Mouse (Mus musculus) embryo, embryonic 11.5 days (tissue): ENCODE measurements around the gene Anp32b.

Experiments used
- DNase-seq: peaks from one replicate; pipeline ENCODE4 v3.0.0-alpha.2; 2012; ENCODE audit warnings: low read depth, low spot score

The Anp32b gene

DNA sequence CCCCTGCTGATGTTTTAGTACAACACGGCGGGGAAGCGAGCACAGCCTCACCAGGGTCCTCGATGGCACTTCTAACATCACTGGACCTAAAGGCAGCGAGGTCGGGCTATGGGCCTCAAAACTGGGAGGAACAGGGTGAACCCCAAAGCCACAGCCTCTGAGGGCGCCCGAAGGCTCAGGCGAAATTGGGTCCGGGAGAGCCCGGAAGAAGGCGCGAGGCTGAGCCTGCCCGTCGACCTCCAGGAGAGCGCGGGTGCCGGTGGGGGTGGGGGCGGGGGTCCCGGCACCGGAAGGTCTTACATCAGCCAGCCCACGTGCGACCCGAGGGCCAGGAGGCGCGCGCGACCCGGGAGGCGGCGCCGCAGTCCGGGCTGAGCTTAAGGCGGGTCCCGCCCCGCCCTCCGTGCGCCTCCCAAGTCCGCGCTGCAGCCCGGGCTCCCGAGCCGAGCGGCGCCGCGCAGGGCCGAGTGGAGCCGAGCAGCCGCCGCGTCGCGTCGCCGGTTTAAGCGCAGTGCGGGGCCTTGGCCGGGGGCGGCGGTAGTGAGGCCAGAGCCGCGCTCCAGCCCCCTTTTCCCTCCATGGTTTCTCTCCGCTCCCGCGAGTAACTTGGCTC, at the start of gene Anp32b:
Anp32b (plus strand) TSS at position 384 of the 613 bp plus-strand sequence.
- DNase-seq: peak; percentile 91

DNA sequence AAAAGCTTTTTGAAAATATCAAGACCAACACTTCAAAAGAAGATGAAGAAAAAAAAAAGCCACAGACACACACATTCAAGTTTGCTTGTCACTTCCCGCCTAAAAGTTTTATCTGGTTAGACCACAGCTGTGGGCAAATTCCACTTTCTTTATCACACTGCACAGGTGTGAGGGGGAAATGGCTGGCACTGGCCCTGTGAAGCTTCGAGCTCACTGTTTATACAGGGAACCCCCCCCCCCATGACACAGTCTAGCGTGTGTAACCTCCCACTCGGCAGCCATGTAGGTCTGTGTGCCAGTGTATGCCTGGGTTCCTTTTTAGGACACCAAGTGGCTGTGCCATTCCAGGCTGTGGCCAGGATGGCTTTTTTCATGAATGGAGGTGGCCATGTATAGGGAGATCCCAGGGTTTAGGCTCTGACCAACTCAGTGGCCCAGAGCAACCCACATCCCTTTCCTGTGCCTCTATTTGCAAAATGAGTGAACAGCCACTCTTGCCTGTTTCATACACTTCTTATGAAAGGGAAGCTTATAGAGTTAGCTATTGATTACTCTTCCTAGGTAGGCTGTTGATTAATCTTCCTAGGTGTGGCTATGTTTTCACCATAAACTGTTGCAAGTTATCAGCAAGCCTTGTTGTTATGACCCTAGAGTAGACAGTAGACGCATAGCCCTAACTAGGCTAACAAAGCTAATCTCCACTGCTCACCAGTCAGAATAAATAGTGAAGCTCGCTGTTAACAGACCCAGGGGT, 46.5 kb upstream of the Anp32b start:
- DNase-seq: no peak

DNA sequence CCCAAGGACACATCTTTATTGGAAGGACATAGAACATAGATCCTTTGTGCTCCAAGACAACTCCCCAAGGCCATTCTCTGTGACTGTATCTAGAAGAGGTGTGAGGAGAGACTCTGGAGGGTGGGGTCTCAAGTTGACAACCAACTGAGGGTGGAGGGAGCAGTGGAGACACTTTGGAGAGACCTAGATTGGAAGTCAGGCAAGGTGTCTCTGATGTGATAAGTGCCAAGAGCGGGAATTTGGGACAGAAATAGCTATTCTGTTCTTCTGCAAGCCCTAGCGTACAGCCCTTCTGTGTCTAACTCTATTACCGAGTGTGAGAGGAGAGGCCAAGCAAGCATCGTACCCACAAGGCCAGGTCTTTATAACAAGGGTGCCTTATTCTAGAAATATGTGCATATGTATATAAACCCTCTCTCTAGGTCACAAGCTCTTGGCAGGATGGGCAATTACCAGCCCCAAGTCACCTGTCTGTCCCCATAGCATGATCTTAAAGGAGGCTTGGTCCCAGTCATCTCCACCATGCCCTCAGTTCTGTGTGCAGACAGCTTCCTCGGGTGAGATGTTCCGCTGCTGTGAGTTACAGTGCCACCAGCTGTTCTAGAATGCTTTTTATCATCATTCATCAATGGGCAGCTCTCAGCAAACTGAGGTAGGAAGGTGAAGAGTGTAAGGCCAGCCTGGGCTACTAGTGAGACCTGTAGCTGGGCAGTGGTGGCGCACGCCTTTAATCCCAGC, 43.6 kb upstream of the Anp32b start:
- no peak for DNase-seq

DNA sequence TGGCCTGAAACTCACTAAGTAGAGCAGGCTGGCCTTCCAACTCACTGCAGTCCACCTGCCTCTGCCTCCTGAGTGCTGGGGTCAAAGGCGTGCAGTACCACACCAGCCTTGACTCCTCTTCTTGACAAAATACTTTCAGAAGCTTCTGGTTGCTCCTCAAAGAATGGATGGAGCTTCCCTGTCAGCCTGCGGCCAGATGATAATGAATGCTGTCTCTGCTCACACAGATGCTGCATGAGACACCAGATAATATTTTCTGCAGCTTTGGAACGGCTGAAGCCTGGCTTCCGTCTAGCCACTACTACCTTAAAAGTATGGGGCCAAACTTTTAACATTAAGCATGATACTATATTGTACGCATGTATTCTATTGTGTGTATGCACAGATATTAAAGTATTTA, 40.0 kb upstream of the Anp32b start:
- no peak for DNase-seq

DNA sequence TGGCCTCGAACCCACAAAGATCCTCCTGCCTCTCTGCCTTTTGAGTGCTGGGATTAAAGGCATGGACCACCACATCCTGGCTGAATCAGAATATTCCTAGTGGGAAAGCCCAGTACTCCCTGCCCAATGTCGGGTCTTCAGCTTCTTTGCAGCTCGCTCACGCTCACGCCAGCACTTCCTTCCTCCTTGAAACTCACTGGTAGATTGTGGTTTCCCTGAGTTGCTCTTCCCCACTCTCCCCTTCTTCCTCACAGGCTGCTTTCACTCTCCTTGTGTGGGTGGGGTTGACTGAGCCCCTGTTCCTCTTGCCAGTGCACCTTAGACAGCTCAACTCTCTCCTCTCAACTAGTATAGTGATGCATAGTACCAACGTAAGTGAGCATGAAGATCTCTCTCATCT, 39.2 kb upstream of the Anp32b start:
- no peak for DNase-seq

DNA sequence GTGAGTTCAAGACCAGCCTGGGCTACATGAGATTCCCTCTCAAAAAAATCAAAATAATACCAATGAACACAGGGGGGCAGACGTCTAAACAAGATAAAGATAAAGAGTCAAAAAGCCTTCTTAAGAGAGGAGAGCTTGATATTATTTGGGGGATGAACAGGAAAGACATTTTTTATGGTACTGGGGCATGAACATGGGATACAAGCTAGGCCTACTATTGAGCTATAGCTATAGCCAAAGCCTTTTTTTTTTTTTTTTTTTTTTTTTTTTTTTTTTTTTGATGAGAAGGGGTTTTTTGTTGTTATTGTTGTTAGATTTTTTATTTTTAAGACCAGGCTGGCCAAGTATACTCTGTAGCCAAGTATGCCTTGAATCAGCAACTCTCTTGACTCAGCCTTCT, 38.6 kb upstream of the Anp32b start:
- no peak for DNase-seq

DNA sequence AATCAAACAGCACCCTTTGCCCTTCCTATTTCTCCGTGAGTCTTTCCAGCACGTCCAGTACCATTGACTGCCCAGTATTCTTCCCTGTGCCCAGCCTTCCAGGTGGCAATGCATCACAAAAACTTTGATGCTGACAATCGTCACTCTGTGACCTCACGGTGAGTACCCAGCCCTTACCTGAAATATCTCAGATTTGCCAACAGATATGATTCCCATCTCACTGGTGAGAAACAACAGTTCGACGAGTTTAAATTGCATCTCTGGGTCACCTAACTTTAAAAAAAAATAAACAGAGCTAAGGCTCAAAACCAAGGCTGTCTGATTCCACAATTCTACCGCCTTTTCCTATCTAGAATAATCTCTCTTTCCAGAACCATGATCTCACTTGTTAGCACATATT, 37.3 kb upstream of the Anp32b start, which contains the start of gene Hemgn:
Hemgn (minus strand) TSS at position 101 of the 400 bp plus-strand sequence.
- no peak for DNase-seq

DNA sequence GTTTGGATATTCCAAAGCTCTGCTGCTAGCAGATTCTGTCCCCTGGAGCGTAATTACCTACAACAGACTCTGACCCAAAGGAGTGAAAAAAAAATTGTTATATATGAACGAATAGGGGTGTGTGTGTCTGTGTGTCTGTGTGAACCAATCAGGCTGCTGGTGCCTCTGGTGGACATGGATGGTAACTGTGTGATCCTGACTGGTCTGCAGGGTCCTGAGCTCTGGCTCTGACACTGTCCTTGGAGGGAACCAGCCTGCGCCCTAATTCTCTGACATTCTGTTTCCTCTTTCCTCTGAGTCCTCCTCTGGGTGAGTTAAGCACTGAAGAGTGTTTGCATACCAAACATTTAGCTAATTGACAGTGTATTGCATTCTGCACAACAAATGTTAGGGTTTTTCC, 33.2 kb upstream of the Anp32b start:
- DNase-seq: no peak

DNA sequence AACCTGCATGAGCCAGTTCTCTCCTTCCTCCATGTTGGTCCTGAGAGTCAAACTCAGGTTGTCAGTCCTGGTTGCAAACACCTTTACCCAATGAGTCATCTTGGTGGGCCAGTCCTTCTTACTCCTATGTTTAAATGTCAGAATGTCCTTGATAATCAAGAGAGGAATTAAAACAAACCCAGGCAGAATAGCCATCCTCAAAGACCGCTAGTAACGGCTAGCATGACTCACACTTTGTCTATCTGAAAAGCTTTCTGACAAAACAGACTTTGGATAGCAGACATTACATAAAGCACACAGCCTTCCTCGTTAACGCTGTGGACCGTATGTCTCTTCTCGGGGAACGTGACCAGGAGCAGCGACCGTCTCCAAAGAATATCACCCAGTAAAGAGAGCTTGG, 31.9 kb upstream of the Anp32b start:
- no peak for DNase-seq

DNA sequence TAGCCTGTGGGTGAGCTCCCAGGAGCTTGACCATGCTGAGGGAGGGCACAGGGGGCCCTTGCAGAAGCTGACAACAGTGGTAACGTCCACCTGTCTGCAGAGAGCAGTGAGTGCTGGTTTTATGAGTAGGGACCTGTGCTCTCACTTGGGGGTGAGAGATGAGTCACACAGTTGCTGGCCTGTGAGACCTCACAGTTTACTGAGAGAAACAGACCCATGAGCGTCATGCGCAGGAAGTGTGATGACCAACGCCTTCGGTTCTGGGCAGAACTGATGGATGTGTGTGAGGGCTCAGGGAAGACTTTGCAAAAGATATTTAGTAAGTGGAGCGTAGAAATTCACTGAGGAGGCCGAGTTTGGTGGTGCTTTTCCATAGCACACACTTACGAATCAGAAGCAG, 28.1 kb upstream of the Anp32b start:
- no peak for DNase-seq

DNA sequence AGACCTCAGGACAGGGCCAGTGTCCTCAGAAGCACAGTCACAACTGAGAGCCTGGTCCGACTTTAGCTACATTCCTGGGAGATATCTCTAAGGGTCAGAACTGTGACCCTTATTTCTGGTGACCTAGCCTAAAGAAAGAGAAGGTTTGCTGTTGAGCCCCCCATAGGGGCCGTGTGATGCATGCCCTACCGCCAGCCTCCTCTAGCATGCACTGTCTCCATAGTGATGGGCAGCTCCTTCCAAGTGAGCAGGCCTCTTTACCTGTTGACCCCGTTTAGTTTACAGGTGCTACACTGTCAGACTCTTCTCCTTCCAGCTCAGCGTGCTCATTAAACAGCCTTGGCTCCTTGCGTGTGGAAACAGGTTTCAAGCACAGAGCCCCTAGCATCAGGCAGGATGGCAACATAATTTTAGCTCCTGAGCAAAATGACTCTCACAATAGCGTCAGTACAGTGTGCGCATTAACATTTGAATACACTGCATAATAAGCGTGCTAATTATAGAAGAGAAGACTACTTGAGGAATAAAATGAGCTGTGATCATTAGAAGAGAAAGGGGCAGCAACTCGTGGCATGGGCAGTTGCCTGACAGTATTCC, 21.7 kb upstream of the Anp32b start:
- DNase-seq: no peak

DNA sequence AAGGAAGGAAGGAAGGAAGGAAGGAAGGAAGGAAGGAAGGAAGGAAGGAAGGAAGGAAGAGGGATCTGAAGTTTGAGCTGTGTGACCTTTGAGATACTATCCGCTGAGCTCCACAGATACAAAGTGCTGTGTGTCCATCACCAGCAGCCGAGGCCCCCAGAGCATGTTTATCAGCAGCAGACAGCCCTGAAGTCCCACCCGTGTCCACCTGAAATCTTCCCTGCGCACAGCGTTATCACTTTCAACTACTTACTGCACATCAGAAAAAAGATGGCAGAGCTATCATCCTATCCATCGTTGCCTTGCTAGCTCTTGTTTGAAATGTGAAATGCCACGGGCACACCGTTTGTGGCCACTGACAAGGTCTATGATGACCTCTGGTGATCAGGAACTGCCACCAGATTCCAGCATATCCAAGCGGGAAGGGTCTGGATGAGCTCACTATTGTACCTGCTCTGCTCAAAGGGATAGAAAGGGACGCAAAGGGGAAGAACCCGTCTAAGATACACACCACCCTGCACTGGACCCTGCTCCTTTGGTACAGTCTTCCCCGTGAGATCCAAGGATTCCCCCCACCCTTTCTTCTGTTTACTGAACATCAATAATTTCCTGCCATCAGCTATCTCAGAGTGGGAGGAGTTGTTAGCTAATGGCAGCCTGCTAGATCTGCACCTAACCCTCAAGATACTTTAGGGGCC, 18.2 kb upstream of the Anp32b start:
- DNase-seq: no peak

DNA sequence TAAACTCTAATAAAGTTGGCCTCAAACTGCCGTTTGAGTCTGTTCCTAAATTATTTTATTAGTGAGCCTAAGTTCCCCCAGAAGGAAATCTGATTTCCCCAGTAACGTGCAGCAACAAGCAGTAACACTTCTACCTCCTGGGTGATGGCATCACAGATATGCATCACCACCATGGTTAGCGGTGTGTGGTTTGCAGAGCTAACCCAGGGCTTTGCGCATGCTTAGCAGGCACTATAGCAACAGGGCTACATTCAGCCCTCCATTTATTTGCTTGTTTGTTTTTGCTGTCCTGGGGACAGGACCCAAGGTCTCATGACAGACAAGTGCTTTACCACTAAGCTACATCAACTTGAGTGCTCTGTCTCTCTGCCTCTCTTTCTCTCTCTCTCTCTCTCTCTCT, 8.2 kb upstream of the Anp32b start:
- no peak for DNase-seq

DNA sequence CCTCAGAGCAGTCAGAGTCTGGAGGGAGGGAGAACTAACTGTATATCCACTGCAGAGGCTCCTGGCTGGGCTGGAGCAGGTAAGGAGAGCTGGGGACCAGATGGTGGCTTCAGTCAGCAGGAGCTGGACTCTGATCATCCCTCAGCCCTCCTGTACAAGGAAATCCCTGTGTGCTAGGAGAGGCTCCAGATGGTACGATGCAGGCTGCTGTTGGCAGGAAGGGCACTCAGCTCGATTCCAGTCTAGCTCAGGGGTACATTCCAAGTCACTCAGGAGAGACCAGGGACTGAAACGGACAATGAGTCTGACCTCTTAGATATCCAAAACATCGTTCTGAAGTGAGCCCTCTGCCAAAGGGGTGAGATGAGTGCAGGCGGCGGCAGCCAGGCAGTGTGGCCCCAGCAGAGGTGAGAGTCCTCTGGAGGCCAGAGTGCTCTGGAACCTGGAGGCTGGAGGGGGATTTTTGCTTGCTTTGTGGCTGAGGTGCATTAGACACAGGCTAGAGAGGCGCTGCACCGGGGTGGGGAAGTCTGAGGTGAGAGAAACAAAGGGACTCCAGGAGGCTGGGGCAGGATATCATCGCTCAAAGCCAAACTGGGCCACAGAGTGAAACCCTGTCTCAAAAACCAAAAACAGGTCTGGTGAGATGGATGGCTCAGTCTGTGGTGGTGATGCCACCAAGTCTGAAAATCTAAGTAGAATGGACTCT, 5.3 kb upstream of the Anp32b start:
- DNase-seq: no peak

DNA sequence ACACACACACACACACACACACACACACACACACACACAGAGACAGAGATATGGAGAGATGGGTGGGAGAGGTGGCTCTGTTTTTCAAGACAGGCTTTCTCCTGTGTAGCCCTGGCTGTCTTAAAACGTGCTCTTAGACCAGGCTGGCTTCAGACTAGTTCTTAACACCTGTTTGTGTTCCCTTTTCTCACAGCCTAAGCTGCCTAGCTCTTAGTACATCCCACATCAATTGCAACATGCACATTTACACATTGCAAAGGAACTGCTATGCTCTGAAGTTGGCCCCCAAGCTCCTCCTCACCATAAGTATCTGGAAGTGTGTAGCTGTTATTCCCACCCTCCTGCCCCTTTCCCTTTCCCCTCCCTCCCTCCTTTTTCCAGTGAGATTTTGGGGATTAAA, 3.2 kb upstream of the Anp32b start:
- DNase-seq: no peak

DNA sequence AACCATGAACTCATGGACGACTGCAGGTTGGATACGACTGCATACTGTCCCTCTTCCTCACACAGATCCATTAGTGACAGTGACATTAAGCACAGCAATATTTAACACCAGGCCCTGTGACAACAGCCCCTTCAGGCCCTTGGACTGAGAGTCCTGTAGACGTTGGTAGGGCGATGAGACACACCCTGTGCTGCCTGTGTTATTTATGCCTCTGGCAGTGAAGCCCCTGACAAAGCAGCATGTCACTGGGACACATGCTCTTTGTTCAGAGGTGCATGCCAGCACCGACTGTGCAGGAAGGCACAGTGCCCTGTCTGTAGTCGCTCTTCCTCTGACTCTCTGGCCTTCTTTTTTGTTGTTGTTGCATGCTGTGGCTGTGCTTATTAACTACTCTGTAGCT, 1.8 kb upstream of the Anp32b start:
- DNase-seq: no peak

DNA sequence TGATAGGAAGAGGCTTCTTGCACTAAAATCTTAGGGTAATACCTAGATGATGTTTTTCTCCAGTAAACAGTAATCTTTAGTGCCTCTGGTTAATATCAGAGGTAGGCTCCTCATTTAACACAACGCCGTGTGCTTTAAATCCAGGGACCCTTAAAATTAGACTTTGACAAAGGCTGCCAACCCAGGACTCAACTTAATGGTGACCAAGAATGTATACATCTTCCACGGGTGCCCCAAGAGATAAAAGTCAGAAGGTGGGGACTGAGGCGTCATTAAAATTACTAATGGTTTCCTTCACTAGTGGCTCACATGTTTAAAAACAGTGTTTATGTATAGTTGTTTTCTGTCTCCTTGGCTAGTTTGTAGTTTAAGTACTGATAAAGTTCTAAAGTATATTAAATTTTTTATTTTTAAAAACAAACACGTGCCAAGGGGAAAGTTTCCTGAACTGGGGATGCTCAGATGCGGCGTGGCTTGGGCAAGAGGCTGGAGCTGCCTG, 633 bp upstream of the Anp32b start:
- DNase-seq: no peak

DNA sequence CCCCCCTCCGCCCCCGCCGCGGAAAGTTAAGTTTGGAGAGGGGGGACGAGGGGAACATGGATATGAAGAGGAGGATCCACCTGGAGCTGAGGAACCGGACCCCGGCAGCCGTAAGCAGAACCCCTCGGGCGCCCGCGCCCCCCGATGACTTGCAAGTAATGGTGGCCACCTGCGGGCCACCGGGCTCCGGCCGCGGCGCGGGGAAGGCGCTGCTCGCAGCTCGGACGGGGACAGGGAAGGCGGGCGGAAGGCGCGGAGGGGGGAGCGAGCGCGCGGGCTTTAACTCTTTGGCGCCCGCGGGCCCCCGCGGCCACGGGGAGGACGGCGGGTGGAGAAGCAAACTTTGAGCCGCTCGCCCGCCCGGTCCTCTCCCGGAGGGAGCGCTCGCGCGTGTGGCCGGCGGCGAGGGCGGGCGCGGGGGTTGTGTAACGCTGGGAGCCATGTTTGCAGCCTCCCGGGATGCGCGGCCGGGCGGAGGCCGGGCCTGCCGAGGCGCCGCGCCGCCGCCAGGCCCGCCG, 597 bp downstream of the Anp32b start:
- DNase-seq: peak; percentile 26

DNA sequence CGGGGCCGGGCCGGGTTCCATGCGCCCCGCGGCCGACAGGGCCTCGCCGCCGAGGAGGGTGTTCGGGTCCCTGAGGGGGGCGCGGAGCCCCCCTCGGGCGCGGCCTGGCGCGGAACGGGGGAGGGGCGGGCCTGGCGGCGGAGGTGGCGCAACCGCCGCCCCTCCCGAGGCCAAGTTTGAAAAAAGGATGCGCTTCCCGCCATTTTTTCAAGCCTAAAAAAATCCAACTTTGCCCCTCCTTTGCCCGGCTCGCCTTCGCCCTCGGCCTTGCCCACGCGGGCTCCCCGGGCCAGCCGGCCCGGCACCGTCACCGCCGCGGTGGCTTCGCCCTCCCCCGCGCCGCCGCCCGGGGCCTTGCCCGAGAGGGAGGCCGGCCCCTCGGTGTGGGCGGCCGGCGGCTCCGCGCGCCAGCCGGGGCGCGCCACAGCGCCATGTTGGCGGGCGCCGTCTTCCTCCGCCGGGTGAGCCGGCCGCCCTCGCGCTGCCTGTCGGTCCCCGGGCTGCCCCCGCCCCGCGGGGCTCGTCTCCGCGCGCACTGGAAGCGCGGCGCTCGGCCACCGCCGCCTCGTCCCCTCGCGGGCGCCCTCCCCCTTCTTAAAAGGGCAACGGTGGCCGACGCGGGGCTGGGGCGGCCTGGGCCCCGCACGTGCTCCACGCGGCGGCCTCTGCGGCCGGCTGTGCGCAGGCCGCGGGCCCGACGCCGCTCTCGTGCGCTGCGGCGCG, 1.2 kb downstream of the Anp32b start:
- DNase-seq: peak; percentile 44

DNA sequence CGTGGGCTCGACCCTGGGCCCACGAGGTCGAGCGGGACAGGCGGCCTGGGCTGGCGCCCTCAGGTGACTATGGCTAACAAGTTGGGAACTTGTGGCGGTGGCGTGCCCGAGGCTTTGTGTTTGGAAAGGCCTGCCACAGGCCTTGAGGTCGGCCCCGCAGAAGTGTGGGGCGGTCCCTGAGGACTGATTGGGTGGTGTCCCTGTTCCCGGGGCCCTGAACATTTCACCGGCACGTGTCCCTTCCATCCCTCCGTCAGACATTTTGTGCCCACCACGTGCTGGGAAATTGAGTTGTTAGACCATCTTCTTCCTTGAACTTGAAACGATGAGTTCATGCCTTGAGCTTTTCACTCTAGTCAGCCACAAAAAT, 1.8 kb downstream of the Anp32b start:
- peak; percentile 58 for DNase-seq
